Mouse (Mus musculus): ENCODE measurements around the gene Dhx38. TPM values are rescaled to one million over a fixed set of nuclear protein-coding genes. Genes with fewer than 3 reads are reported as not detected.

The Dhx38 gene
- polyA plus RNA-seq, 1 experiment: 27.3 TPM

- no peak overlapping the region for H3K4me3 ChIP-seq (replicated peaks; ENCODE audit: control insufficient read depth, low read depth, low read length)
- WGBS: 59% methylated on average over 6 of the region's 6 CpGs
- H3K27ac ChIP-seq (ENCODE audit: control insufficient read depth, insufficient read depth, low read depth, low read length, poor library complexity): no peak overlapping the region
- TF ChIP-seq POLR2A (IDR thresholded peaks at IDR 0.05; ENCODE audit: borderline replicate concordance, control insufficient read depth, low read depth, low read length) (no peak), CTCF (IDR thresholded peaks at IDR 0.05; ENCODE audit: control insufficient read depth, insufficient read depth, low read length) (peak; percentile 22; the same call in 1 of the 2 replicates)
- H3K4me1 ChIP-seq (ENCODE audit: control insufficient read depth, insufficient read depth, low read length): peaks cover 2% of the 10 kb centered on the region; the same call in 1 of the 2 replicates
These were observed 27.6 kb upstream of the Dhx38 start for GRCm38 (mm10) chr8:109593117-109593788.

- 65% methylated on average over 5 of the region's 5 CpGs for WGBS
- TF ChIP-seq CTCF (IDR thresholded peaks at IDR 0.05; ENCODE audit: control insufficient read depth, insufficient read depth, low read length): no peak
- no peak for TF ChIP-seq POLR2A (IDR thresholded peaks at IDR 0.05; ENCODE audit: borderline replicate concordance, control insufficient read depth, low read depth, low read length)
- H3K4me1 ChIP-seq (ENCODE audit: control insufficient read depth, insufficient read depth, low read length): peaks cover 2% of the 10 kb centered on the region; the same call in 1 of the 2 replicates
- peak overlapping the region; percentile 66 for H3K27ac ChIP-seq (ENCODE audit: control insufficient read depth, insufficient read depth, low read depth, low read length, poor library complexity)
- H3K4me3 ChIP-seq (replicated peaks; ENCODE audit: control insufficient read depth, low read depth, low read length): no peak overlapping the region
These were observed 26.5 kb upstream of the Dhx38 start for GRCm38 (mm10) chr8:109592164-109592563.

- H3K4me1 ChIP-seq (ENCODE audit: control insufficient read depth, insufficient read depth, low read length): peaks cover 2% of the 10 kb centered on the region; the same call in 1 of the 2 replicates
- WGBS: 69% methylated on average over 3 of the region's 3 CpGs
- H3K27ac ChIP-seq (ENCODE audit: control insufficient read depth, insufficient read depth, low read depth, low read length, poor library complexity): peak overlapping the region; percentile 66
These were observed 25.7 kb upstream of the Dhx38 start for GRCm38 (mm10) chr8:109591367-109591766.

GRCm38 (mm10) chr8:109590901-109591300 lies 25.2 kb upstream of the Dhx38 start:
- Histone ChIP-seq H3K27ac (ENCODE audit: control insufficient read depth, insufficient read depth, low read depth, low read length, poor library complexity) (no peak overlapping the region), H3K4me1 (ENCODE audit: control insufficient read depth, insufficient read depth, low read length) (peaks cover 3% of the 10 kb centered on the region; the same call in 1 of the 2 replicates), H3K4me3 (replicated peaks; ENCODE audit: control insufficient read depth, low read depth, low read length) (no peak overlapping the region)
- TF ChIP-seq CTCF (IDR thresholded peaks at IDR 0.05; ENCODE audit: control insufficient read depth, insufficient read depth, low read length): no peak
- TF ChIP-seq POLR2A (IDR thresholded peaks at IDR 0.05; ENCODE audit: borderline replicate concordance, control insufficient read depth, low read depth, low read length): no peak
- WGBS: 92% methylated on average over 9 of the region's 9 CpGs

More at GRCm38 (mm10) chr8:109591367-109591766, 25.7 kb upstream of the Dhx38 start:
- TF ChIP-seq CTCF (IDR thresholded peaks at IDR 0.05; ENCODE audit: control insufficient read depth, insufficient read depth, low read length) (no peak), POLR2A (IDR thresholded peaks at IDR 0.05; ENCODE audit: borderline replicate concordance, control insufficient read depth, low read depth, low read length) (no peak)
- H3K4me3 ChIP-seq (replicated peaks; ENCODE audit: control insufficient read depth, low read depth, low read length): no peak overlapping the region

- TF ChIP-seq CTCF (IDR thresholded peaks at IDR 0.05; ENCODE audit: control insufficient read depth, insufficient read depth, low read length) (no peak), POLR2A (IDR thresholded peaks at IDR 0.05; ENCODE audit: borderline replicate concordance, control insufficient read depth, low read depth, low read length) (no peak)
- Histone ChIP-seq H3K27ac (ENCODE audit: control insufficient read depth, insufficient read depth, low read depth, low read length, poor library complexity) (no peak overlapping the region), H3K4me1 (ENCODE audit: control insufficient read depth, insufficient read depth, low read length) (peaks cover 5% of the 10 kb centered on the region), H3K4me3 (replicated peaks; ENCODE audit: control insufficient read depth, low read depth, low read length) (no peak overlapping the region)
- 67% methylated on average over 7 of the region's 7 CpGs for WGBS
These were observed 21.4 kb upstream of the Dhx38 start for GRCm38 (mm10) chr8:109586972-109587504.

GRCm38 (mm10) chr8:109585652-109586051 lies 20.0 kb upstream of the Dhx38 start:
- TF ChIP-seq CTCF (IDR thresholded peaks at IDR 0.05; ENCODE audit: control insufficient read depth, insufficient read depth, low read length) (no peak), POLR2A (IDR thresholded peaks at IDR 0.05; ENCODE audit: borderline replicate concordance, control insufficient read depth, low read depth, low read length) (no peak)
- H3K27ac ChIP-seq (ENCODE audit: control insufficient read depth, insufficient read depth, low read depth, low read length, poor library complexity): peak overlapping the region; percentile 73
- no peak overlapping the region for H3K4me3 ChIP-seq (replicated peaks; ENCODE audit: control insufficient read depth, low read depth, low read length)
- H3K4me1 ChIP-seq (ENCODE audit: control insufficient read depth, insufficient read depth, low read length): peaks cover 5% of the 10 kb centered on the region

- no peak overlapping the region for H3K4me3 ChIP-seq (replicated peaks; ENCODE audit: control insufficient read depth, low read depth, low read length)
- TF ChIP-seq CTCF (IDR thresholded peaks at IDR 0.05; ENCODE audit: control insufficient read depth, insufficient read depth, low read length): no peak
- 74% methylated on average over 3 of the region's 3 CpGs for WGBS
- H3K27ac ChIP-seq (ENCODE audit: control insufficient read depth, insufficient read depth, low read depth, low read length, poor library complexity): no peak overlapping the region
- peaks cover 5% of the 10 kb centered on the region for H3K4me1 ChIP-seq (ENCODE audit: control insufficient read depth, insufficient read depth, low read length)
These were observed 19.2 kb upstream of the Dhx38 start for GRCm38 (mm10) chr8:109584830-109585229.

- Histone ChIP-seq H3K4me3 (replicated peaks; ENCODE audit: control insufficient read depth, low read depth, low read length) (no peak overlapping the region), H3K27ac (ENCODE audit: control insufficient read depth, insufficient read depth, low read depth, low read length, poor library complexity) (no peak overlapping the region)
- TF ChIP-seq CTCF (IDR thresholded peaks at IDR 0.05; ENCODE audit: control insufficient read depth, insufficient read depth, low read length): no peak
- no peak for TF ChIP-seq POLR2A (IDR thresholded peaks at IDR 0.05; ENCODE audit: borderline replicate concordance, control insufficient read depth, low read depth, low read length)
These were observed 18.6 kb upstream of the Dhx38 start for GRCm38 (mm10) chr8:109584293-109584692.

More at GRCm38 (mm10) chr8:109584293-109584692, 18.6 kb upstream of the Dhx38 start:
- WGBS: 63% methylated on average over 4 of the region's 4 CpGs
- H3K4me1 ChIP-seq (ENCODE audit: control insufficient read depth, insufficient read depth, low read length): peaks cover 7% of the 10 kb centered on the region
